Mouse (Mus musculus): ENCODE data around the gene Ttll5. TPM values are rescaled to one million over a fixed set of nuclear protein-coding genes. Genes with fewer than 3 reads are reported as not detected.
A peak's percentile ranks its signal among the peaks of the same experiment; 100 is the strongest.

Gene Ttll5
- polyA plus RNA-seq, 1 experiment from 2014 or later, result 13.6 TPM

- peak overlapping the region; percentile 83 for H3K9ac ChIP-seq
- H3K4me3 ChIP-seq, result peak overlapping the region; percentile 62
- 19% methylated on average over 9 of the region's 9 CpGs for WGBS
- H3K36me3 ChIP-seq, result no peaks in the 10 kb centered on the region
- H3K9me3 ChIP-seq (replicated peaks), result no peaks in the 10 kb centered on the region
- no peaks in the 10 kb centered on the region for H3K27me3 ChIP-seq (replicated peaks)
- ATAC-seq (ENCODE audit: insufficient number of reproducible peaks, low FRiP score), result no peak
- peak overlapping the region; percentile 81 for H3K4me2 ChIP-seq
- H3K27ac ChIP-seq (ENCODE audit: poor library complexity, severe bottlenecking), result peak overlapping the region; percentile 90
- H3K4me1 ChIP-seq (replicated peaks), result peaks cover 36% of the 10 kb centered on the region
These were observed 253.7 kb downstream of the Ttll5 start for GRCm38 (mm10) chr12:86078176-86078552.

GRCm38 (mm10) chr12:86078553-86079201 lies 254.2 kb downstream of the Ttll5 start, which contains the start of gene Tgfb3:
TSS of gene Tgfb3 (minus strand) at chr12:86079041.
- H3K36me3 ChIP-seq, result no peaks in the 10 kb centered on the region
- peak within 1 kb of the TSS; percentile 83 for H3K9ac ChIP-seq
- peak; percentile 43 for ATAC-seq (ENCODE audit: insufficient number of reproducible peaks, low FRiP score)
- H3K27me3 ChIP-seq (replicated peaks), result no peaks in the 10 kb centered on the region
- H3K4me2 ChIP-seq, result peak within 1 kb of the TSS; percentile 81
- H3K9me3 ChIP-seq (replicated peaks), result no peaks in the 10 kb centered on the region
- peak within 1 kb of the TSS; percentile 90 for H3K27ac ChIP-seq (ENCODE audit: poor library complexity, severe bottlenecking)
- under 1% methylated on average over 25 of the region's 25 CpGs for WGBS
- H3K4me1 ChIP-seq (replicated peaks), result peaks cover 38% of the 10 kb centered on the region
- H3K4me3 ChIP-seq, result peak within 1 kb of the TSS; percentile 62

- peak; percentile 76 for ATAC-seq (ENCODE audit: insufficient number of reproducible peaks, low FRiP score)
- H3K36me3 ChIP-seq, result no peaks in the 10 kb centered on the region
- H3K9ac ChIP-seq, result peak overlapping the region; percentile 83
- under 1% methylated on average over 31 of the region's 31 CpGs for WGBS
- peak overlapping the region; percentile 90 for H3K27ac ChIP-seq (ENCODE audit: poor library complexity, severe bottlenecking)
- peak overlapping the region; percentile 81 for H3K4me2 ChIP-seq
- peak overlapping the region; percentile 62 for H3K4me3 ChIP-seq
- no peaks in the 10 kb centered on the region for H3K27me3 ChIP-seq (replicated peaks)
- peaks cover 38% of the 10 kb centered on the region for H3K4me1 ChIP-seq (replicated peaks)
- no peaks in the 10 kb centered on the region for H3K9me3 ChIP-seq (replicated peaks)
These were observed 254.8 kb downstream of the Ttll5 start for GRCm38 (mm10) chr12:86079202-86079667.

- peak within 1 kb of the TSS; percentile 79 for H3K4me2 ChIP-seq
- H3K4me3 ChIP-seq, result peak within 1 kb of the TSS; percentile 84
- no peaks in the 10 kb centered on the region for H3K9me3 ChIP-seq (replicated peaks)
- 0 out of 2 replicates have a peak, but pooled peaks have one; percentile 13 for ATAC-seq (ENCODE audit: insufficient number of reproducible peaks, low FRiP score)
- no peaks in the 10 kb centered on the region for H3K27me3 ChIP-seq (replicated peaks)
- under 1% methylated on average over 35 of the region's 35 CpGs for WGBS
- peak within 1 kb of the TSS; percentile 56 for H3K27ac ChIP-seq (ENCODE audit: poor library complexity, severe bottlenecking)
- peaks cover 17% of the 10 kb centered on the region for H3K36me3 ChIP-seq
- peak within 1 kb of the TSS; percentile 77 for H3K9ac ChIP-seq
- peaks cover 27% of the 10 kb centered on the region for H3K4me1 ChIP-seq (replicated peaks)
These were observed 258.1 kb downstream of the Ttll5 start, which contains the start of gene Ift43 for GRCm38 (mm10) chr12:86082481-86083012. TSS of gene Ift43 (plus strand) at chr12:86082541.

GRCm38 (mm10) chr12:86085873-86086272 lies 261.4 kb downstream of the Ttll5 start:
- Histone ChIP-seq H3K27me3 (replicated peaks) (no peaks in the 10 kb centered on the region), H3K36me3 (peaks cover 36% of the 10 kb centered on the region), H3K4me3 (no peak overlapping the region), H3K4me1 (replicated peaks) (peaks cover 26% of the 10 kb centered on the region), H3K4me2 (no peak overlapping the region), H3K27ac (ENCODE audit: poor library complexity, severe bottlenecking) (peak overlapping the region; percentile 22; the same call in 1 of the 2 replicates), H3K9ac (no peak overlapping the region), H3K9me3 (replicated peaks) (no peaks in the 10 kb centered on the region)
- no peak for ATAC-seq (ENCODE audit: insufficient number of reproducible peaks, low FRiP score)
- WGBS, result 82% methylated on average over 7 of the region's 7 CpGs

GRCm38 (mm10) chr12:86086550-86086949 lies 262.1 kb downstream of the Ttll5 start:
- 66% methylated on average over 8 of the region's 8 CpGs for WGBS
- Histone ChIP-seq H3K4me2 (no peak overlapping the region), H3K36me3 (peaks cover 36% of the 10 kb centered on the region), H3K4me1 (replicated peaks) (peaks cover 33% of the 10 kb centered on the region), H3K27me3 (replicated peaks) (no peaks in the 10 kb centered on the region), H3K9me3 (replicated peaks) (no peaks in the 10 kb centered on the region), H3K27ac (ENCODE audit: poor library complexity, severe bottlenecking) (peak overlapping the region; percentile 22; the same call in 1 of the 2 replicates), H3K4me3 (no peak overlapping the region), H3K9ac (no peak overlapping the region)
- no peak for ATAC-seq (ENCODE audit: insufficient number of reproducible peaks, low FRiP score)

- Histone ChIP-seq H3K9ac (no peak overlapping the region), H3K27ac (ENCODE audit: poor library complexity, severe bottlenecking) (peak overlapping the region; percentile 34; the same call in 1 of the 2 replicates), H3K4me3 (no peak overlapping the region), H3K36me3 (peaks cover 36% of the 10 kb centered on the region), H3K4me2 (no peak overlapping the region), H3K4me1 (replicated peaks) (peaks cover 37% of the 10 kb centered on the region), H3K27me3 (replicated peaks) (no peaks in the 10 kb centered on the region), H3K9me3 (replicated peaks) (no peaks in the 10 kb centered on the region)
- 64% methylated on average over 7 of the region's 7 CpGs for WGBS
- ATAC-seq (ENCODE audit: insufficient number of reproducible peaks, low FRiP score), result peak; percentile 51
These were observed 263.6 kb downstream of the Ttll5 start for GRCm38 (mm10) chr12:86088042-86088441.

- peaks cover 38% of the 10 kb centered on the region for H3K36me3 ChIP-seq
- H3K27me3 ChIP-seq (replicated peaks), result no peaks in the 10 kb centered on the region
- WGBS, result 59% methylated on average over 4 of the region's 4 CpGs
- H3K27ac ChIP-seq (ENCODE audit: poor library complexity, severe bottlenecking), result peak overlapping the region; percentile 74
- no peak for ATAC-seq (ENCODE audit: insufficient number of reproducible peaks, low FRiP score)
- H3K4me3 ChIP-seq, result no peak overlapping the region
- H3K4me2 ChIP-seq, result no peak overlapping the region
- H3K9me3 ChIP-seq (replicated peaks), result no peaks in the 10 kb centered on the region
- peaks cover 33% of the 10 kb centered on the region for H3K4me1 ChIP-seq (replicated peaks)
- H3K9ac ChIP-seq, result peak overlapping the region; percentile 52; the same call in 1 of the 2 replicates
These were observed 266.3 kb downstream of the Ttll5 start for GRCm38 (mm10) chr12:86090764-86091163.

GRCm38 (mm10) chr12:86091601-86092132 lies 267.2 kb downstream of the Ttll5 start:
- no peaks in the 10 kb centered on the region for H3K9me3 ChIP-seq (replicated peaks)
- H3K36me3 ChIP-seq, result peaks cover 34% of the 10 kb centered on the region
- peak overlapping the region; percentile 52 for H3K9ac ChIP-seq
- H3K27ac ChIP-seq (ENCODE audit: poor library complexity, severe bottlenecking), result peak overlapping the region; percentile 74
- H3K4me2 ChIP-seq, result peak overlapping the region; percentile 55
- WGBS, result 34% methylated on average over 18 of the region's 18 CpGs
- H3K4me1 ChIP-seq (replicated peaks), result peaks cover 28% of the 10 kb centered on the region
- ATAC-seq (ENCODE audit: insufficient number of reproducible peaks, low FRiP score), result no peak
- H3K27me3 ChIP-seq (replicated peaks), result no peaks in the 10 kb centered on the region
- no peak overlapping the region for H3K4me3 ChIP-seq

GRCm38 (mm10) chr12:86094075-86094474 lies 269.6 kb downstream of the Ttll5 start:
- H3K4me2 ChIP-seq, result no peak overlapping the region
- 75% methylated on average over 4 of the region's 4 CpGs for WGBS
- no peak overlapping the region for H3K27ac ChIP-seq (ENCODE audit: poor library complexity, severe bottlenecking)
- H3K27me3 ChIP-seq (replicated peaks), result no peaks in the 10 kb centered on the region
- peaks cover 22% of the 10 kb centered on the region for H3K36me3 ChIP-seq
- H3K4me1 ChIP-seq (replicated peaks), result peaks cover 29% of the 10 kb centered on the region
- H3K9me3 ChIP-seq (replicated peaks), result no peaks in the 10 kb centered on the region
- no peak for ATAC-seq (ENCODE audit: insufficient number of reproducible peaks, low FRiP score)
- H3K9ac ChIP-seq, result no peak overlapping the region; the same call in 1 of the 2 replicates
- H3K4me3 ChIP-seq, result no peak overlapping the region

GRCm38 (mm10) chr12:86095806-86096205 lies 271.3 kb downstream of the Ttll5 start:
- WGBS, result 92% methylated on average over 4 of the region's 4 CpGs
- Histone ChIP-seq H3K27me3 (replicated peaks) (no peaks in the 10 kb centered on the region), H3K4me1 (replicated peaks) (peaks cover 35% of the 10 kb centered on the region), H3K4me3 (no peak overlapping the region), H3K27ac (ENCODE audit: poor library complexity, severe bottlenecking) (no peak overlapping the region), H3K4me2 (no peak overlapping the region), H3K9ac (no peak overlapping the region), H3K9me3 (replicated peaks) (no peaks in the 10 kb centered on the region), H3K36me3 (peaks cover 10% of the 10 kb centered on the region; the same call in 1 of the 2 replicates)
- no peak for ATAC-seq (ENCODE audit: insufficient number of reproducible peaks, low FRiP score)
